Mouse (Mus musculus): Measurements from ENCODE around the gene Exoc6b.
"Not testable (repeated sequence)": the region's sequence is repeated elsewhere in the genome, so short reads cannot be mapped to it uniquely, and the experiment has no call there.

Gene Exoc6b

DNA sequence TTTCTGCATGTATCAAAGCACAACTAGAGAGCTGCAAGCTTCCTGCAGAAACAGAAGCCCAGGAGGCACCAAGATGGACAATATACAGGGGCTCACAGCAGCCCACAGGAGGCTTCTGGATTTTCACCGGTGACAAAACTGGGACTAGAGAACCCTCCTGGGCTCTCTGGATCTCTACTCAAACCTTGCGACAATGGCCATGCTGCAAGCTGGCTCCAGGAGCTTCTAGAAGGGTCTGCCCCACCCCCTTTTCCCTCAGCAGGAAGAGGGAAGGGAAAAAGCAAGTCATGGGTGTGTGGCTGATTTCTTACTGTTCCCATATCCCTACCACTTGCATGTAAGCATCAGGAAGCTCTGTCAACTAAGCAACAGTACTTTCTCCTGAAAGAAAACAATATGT is 437.7 kb downstream of the Exoc6b start:
- DNase-seq (ENCODE audit: low spot score) = no peak

GRCm38 (mm10) chr6:84630276-84630675 is 439.0 kb downstream of the Exoc6b start:
- DNase-seq (ENCODE audit: low spot score) = no peak

DNA sequence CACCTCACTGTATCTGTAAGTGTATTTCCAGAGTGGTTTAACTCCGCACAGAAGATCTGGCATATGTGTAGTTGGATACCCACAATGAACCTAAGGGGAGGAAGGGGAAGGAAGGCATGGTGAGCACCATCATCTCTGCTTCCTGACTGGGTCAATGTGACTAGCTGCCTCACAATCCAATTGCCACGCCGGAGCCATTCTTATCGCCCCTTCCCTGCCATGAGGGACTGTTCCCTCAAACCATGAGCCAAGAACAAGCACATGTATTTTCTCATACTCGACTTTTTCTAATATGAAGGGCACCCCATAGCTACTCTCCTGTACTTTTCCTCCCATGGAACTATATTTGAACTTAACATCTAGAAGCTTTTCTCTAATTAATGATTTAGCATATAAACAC is 440.5 kb downstream of the Exoc6b start:
- no peak for DNase-seq (ENCODE audit: low spot score)

DNA sequence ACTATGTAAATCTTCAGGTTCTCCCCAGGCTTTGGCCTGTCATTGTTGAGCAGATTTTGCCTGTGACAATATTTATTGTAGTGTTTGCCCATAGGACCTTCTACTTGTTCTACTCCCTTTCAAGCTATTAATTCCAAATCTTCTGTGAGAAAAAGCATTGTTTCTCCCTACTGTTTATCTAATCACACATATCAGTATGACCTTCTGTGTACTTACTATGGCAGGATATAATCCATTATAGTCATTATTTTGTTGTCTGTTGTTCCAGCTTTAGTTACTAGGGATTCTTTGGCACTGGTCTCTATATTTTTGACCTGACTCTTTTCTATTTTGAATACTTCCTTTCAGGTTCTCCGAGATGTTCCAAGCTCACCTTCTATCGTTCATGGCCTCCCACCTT is 442.9 kb downstream of the Exoc6b start:
- DNase-seq (ENCODE audit: low spot score) = no peak

DNA sequence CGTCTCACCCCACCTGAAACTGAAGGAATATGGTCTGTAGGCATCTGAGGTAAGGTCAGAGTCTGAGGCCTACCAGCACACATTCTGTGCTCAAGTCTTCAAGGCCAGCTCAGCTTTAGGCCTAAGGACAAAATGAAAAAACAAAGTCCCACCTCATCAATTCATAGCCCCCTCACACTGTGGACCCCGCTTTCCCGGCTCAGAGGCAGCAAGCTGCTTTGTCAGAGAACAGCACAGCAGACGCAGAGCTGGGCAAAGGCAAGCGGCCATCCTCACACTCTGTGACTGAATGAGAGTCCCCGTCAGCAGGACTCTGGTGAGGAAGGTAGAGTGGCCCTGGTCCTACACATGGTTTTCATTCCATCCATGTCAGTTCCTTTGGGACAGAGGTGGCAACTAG is 450.1 kb downstream of the Exoc6b start:
- no peak for DNase-seq (ENCODE audit: low spot score)

DNA sequence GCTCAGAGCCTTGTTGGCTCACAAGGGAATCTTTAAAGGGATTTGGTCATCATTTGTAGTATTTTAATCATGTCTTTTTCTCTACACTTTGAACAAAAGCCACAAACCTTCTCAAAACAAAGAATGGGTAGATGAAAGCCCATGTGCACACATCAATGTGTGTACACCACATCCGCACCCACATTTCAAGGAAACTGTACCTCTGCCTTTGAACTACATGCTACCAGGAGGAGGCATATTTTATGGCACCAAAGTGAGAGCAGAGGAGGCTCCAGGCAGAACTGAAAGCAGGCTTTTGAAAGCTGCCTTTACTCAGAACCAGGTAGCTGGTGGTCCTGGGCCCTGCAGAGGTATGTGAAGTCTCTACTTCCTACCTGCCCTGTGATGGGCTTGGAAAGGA is 452.3 kb downstream of the Exoc6b start:
- DNase-seq (ENCODE audit: low spot score) = no peak

DNA sequence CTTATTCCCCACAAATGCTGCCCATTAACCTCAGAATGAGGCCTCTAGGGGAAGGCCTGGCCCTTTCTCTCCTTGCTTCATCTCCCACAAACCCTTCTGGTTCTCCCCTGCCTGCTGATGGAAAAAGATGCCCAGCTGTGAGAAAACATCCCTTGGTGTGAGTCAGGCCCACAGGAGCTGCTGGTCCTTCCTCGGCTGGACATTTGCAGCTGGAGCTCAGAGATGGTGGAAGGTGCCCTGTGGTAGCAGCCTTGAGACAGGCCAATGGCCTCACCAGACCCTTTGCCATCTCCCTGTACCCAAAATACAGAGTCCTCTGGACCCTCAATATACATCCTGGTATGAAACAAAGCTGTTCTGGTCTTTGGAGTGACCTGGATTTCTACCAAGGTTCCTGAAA is 452.7 kb downstream of the Exoc6b start:
- DNase-seq (ENCODE audit: low spot score) = no peak

DNA sequence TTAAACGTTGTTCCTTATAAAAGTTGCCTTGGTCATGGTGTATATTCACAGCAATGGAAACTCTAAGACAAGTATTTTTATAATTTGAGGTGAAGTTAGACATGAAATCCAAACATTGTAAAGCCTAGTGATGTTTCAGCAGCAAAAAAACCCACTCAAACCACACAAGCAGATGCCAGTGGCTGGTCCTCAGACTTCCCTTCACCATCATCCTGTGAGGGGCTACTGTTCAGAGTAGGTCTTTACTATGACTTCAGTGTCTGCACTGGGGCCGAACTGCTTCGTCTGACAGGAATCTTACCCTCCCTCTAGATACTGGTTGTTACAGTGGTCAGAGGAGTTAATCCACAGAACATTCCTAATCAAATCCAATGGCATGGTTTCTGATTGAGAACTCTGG is 455.8 kb downstream of the Exoc6b start:
- no peak for DNase-seq (ENCODE audit: low spot score)

- no peak for DNase-seq (ENCODE audit: low spot score)
Observed at GRCm38 (mm10) chr6:84601136-84601889, 468.0 kb downstream of the Exoc6b start.

DNA sequence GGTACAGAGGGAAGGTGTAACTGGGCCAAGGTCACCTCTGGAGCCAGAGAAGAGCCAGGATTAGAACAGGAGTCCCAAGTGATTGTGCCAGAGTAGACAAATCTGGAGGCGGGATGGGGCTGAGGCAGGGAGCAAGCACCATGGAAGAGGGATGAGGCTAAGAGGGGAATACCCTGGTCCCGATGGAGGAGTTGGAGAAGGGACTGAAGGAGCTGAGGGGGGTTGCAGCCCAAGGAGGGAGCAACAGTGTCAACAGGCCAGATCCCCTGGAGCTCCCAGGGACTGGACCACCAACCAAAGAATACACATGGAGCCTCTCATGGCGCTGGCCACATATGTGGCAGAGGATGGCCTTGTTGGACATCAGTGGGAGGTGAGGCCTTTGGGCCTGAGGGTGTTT is 470.0 kb downstream of the Exoc6b start:
- not testable (repeated sequence) for DNase-seq (ENCODE audit: low spot score)

- no peak for DNase-seq (ENCODE audit: low spot score)
Observed at GRCm38 (mm10) chr6:84598725-84599124, 470.6 kb downstream of the Exoc6b start.

DNA sequence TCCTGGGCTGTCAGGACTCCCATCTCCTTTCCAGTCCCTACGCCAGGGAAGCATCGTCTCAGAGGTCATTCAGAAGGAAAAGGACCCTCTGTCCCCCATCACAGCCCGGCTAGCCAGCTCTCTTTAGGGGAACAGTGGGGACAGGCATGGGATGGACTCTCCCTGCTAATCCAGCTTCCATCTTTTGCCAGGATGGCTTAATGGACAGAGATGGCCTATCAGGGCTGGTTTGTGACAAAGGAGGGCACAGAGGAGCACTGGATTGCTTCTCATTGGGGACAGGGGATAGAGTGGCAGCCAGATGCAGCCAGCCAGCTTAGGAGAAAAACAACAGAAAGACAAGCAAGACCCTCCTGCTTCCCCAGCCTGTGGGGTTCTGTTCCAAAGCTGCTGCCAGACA is 474.7 kb downstream of the Exoc6b start:
- no peak for DNase-seq (ENCODE audit: low spot score)

DNA sequence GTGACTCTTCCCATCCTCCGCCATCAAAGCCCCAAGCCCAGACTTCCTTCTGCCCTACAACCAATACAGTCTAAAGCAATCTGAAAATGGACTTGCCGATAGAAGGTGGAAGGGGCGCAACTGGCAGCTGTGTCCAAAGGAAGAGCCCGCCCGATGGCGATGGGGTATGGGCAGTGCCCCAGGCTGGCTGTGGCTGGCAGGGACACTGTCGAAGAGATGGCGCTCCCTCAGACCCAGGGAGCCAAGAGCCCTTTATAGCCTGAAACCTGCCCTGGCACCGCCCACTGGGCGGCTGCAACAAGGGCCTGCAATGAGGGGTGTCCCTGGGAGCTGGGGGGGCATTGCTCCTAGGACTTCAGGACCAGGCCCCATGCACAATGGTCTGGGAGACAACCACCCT is 475.6 kb downstream of the Exoc6b start, which contains the start of gene Cyp26b1:
Gene Cyp26b1, minus strand, starts transcription at position 216 of the 400 bp plus-strand sequence.
- no peak for DNase-seq (ENCODE audit: low spot score)

DNA sequence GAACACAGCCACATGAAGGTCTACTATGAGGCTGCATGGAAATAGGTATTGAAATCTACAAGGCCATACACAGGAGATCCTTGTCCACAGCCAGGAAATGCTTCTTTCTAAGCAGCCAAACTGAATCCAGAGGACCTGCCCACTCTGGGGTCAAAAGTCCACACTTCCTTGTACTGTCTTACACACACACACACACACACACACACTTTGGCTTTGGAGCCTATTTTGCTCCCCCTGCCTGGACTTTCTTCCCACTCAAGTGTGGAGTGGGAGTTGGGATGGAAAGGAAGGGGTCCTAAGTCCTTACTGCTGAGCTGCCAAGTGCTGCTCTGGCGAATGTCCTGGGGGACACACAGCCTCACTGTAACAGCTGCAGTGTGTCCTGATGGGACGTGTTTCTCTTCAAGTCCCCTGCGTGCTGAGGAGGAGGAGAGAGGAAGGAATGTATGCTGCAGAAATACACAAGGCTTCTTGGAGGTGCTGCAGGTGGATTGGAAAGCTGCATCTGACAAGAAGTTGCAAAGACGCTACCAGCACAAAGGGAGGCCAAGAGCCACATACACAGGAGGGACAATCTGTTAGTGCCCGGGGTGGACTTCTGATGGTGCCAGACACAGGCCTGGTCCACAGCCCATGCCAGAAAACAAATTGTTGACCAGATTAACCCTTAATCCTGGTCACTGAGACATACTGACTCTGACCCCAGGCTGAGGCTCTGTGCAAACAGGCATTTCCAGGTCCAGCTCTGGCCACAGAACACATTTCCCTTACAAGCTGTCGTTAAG is 478.2 kb downstream of the Exoc6b start:
- no peak for DNase-seq (ENCODE audit: low spot score)

- DNase-seq (ENCODE audit: low spot score) = peak; percentile 89
Observed at GRCm38 (mm10) chr6:84589742-84590686, 479.3 kb downstream of the Exoc6b start.

GRCm38 (mm10) chr6:84588895-84589652 is 480.2 kb downstream of the Exoc6b start:
- DNase-seq (ENCODE audit: low spot score) = no peak

- DNase-seq (ENCODE audit: low spot score) = no peak
Observed at GRCm38 (mm10) chr6:84588221-84588894, 481.0 kb downstream of the Exoc6b start.

- DNase-seq (ENCODE audit: low spot score) = no peak
Observed at GRCm38 (mm10) chr6:84587471-84588101, 481.7 kb downstream of the Exoc6b start.

GRCm38 (mm10) chr6:84586551-84587200 is 482.6 kb downstream of the Exoc6b start:
- DNase-seq (ENCODE audit: low spot score) = no peak

All from ovary, postnatal 14 days (tissue).